Mouse (Mus musculus) cortical plate, adult 2 months (tissue): ENCODE data around the gene Rsg1.

Experiments
- CTCF ChIP-seq: fragments of 200-500 bp; IDR thresholded peaks from 2 replicates; pipeline ENCODE4 v1.5.1; 2011; ENCODE audit warnings: mild to moderate bottlenecking, control low read depth, low read length; ENCODE audit not compliant: insufficient read depth; ENCODE audit errors: extremely low read depth
- POLR2A ChIP-seq: fragments of 200-500 bp; IDR thresholded peaks from 2 replicates; pipeline ENCODE4 v1.6.1; 2011; ENCODE audit warnings: mild to moderate bottlenecking, low read length, control low read depth; ENCODE audit not compliant: insufficient read depth; ENCODE audit errors: extremely low read depth

DNA sequence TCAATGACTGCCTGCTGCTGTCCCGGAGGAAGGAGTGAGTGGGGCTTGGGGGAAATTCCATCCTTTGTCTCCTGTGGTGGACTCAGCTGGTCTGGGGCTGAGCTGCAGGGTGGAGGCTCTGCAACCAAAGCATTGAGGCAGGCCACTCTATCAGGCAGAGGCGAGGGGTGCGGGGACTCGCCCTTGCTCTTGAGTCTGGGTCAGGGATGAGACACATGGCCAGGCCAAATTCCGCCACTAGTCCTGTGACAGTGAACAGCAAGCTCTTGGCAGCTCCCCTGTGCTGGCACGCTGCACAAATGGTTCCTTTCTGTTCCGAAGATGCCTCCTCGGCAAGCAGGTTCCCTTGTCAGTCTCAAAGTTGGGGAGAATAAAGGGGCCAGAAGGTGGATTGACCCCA is 37.3 kb downstream of the Rsg1 start:
- no peak for TF ChIP-seq POLR2A
- TF ChIP-seq CTCF, result no peak
